Mouse (Mus musculus) midbrain, embryonic 15.5 days (tissue): ENCODE results near the gene Aars. TPM values are rescaled to one million over a fixed set of nuclear protein-coding genes. Genes with fewer than 3 reads are reported as not detected.
"Not testable (repeated sequence)": the region's sequence is repeated elsewhere in the genome, so short reads cannot be mapped to it uniquely, and the experiment has no call there.

Experiments
- ATAC-seq: fragments of 200-750 bp; cut with Nextera tagmentation; replicated peaks from 2 replicates; pipeline ENCODE4 v1.8.0; 2017; ENCODE audit warnings: moderate TSS enrichment
- H3K27ac ChIP-seq: fragments of 300-500 bp; sonication (generic); 2 replicates; pipeline ENCODE4 v1.5.1; 2015; ENCODE audit warnings: mild to moderate bottlenecking, inconsistent platforms
- H3K27me3 ChIP-seq: fragments of 300-500 bp; sonication (generic); replicated peaks from 2 replicates; pipeline ENCODE4 v1.6.1; 2015; ENCODE audit warnings: inconsistent platforms
- H3K36me3 ChIP-seq: fragments of 300-500 bp; sonication (generic); replicated peaks from 2 replicates; pipeline ENCODE4 v1.6.1; 2015; ENCODE audit warnings: inconsistent platforms
- H3K4me1 ChIP-seq: fragments of 300-500 bp; sonication (generic); 2 replicates; pipeline ENCODE4 v1.6.1; 2015; ENCODE audit warnings: inconsistent platforms
- H3K4me2 ChIP-seq: fragments of 300-500 bp; sonication (generic); 2 replicates; pipeline ENCODE4 v1.6.1; 2015; ENCODE audit warnings: inconsistent platforms, mild to moderate bottlenecking, moderate library complexity
- H3K4me3 ChIP-seq: fragments of 300-500 bp; sonication (generic); 2 replicates; pipeline ENCODE4 v1.5.1; 2015; ENCODE audit warnings: mild to moderate bottlenecking, inconsistent platforms
- H3K9ac ChIP-seq: fragments of 300-500 bp; sonication (generic); 2 replicates; pipeline ENCODE4 v1.6.1; 2015; ENCODE audit warnings: mild to moderate bottlenecking, inconsistent platforms
- H3K9me3 ChIP-seq: fragments of 300-500 bp; sonication (generic); 2 replicates; pipeline ENCODE4 v1.6.1; 2016; ENCODE audit warnings: inconsistent platforms
- WGBS: fragments of 180-500 bp; shearing (Covaris S2); methylation state at CpG from one replicate; pipeline ENCODE4 v1.1.7; 2015; ENCODE audit warnings: mixed read lengths; 5-methylcytosine and 5-hydroxymethylcytosine counted together
- polyA plus RNA-seq: library from polyadenylated mRNA; unstranded; fragments of >200 nt; fragmentation: Nextera tagmentation; extraction: Ambion mirVana; gene quantifications from 2 replicates; pipeline ENCODE4 v1.2.1, GENCODE M21; 2015

Aars gene
- polyA plus RNA-seq, result 86.1 and 91.0 TPM in 2 replicates

DNA sequence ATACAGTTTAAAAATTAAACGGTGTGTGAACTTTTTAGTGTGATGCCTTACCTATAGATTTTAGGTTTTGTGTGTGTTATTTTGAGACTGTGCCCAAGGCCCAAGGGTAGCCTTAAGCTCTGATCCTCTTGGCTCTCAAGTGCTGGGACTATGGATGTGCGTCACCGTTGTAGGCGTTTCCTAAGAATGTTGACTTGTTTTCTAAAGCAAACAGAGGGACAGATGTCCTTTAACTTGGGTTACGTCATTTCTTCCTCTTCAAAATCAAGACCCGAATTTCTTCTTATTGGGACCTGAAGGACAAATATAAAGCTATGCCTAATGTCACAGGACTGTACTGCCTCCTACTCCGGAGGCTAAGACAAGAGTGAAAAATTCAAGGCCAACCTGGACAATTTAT is at the start of gene Aars:
TSS of gene Aars (plus strand) at position 229 of the 400 bp plus-strand sequence.
- no peak for ATAC-seq
- H3K9me3 ChIP-seq, result no peaks in the 10 kb centered on the region
- H3K4me2 ChIP-seq, result peak within 1 kb of the TSS; percentile 65
- H3K9ac ChIP-seq, result peak within 1 kb of the TSS; percentile 78
- H3K36me3 ChIP-seq, result no peaks in the 10 kb centered on the region; the same call in 1 of the 2 replicates
- WGBS, result 94% methylated on average over 7 of the region's 7 CpGs
- H3K4me3 ChIP-seq, result peak within 1 kb of the TSS; percentile 79
- peaks cover 9% of the 10 kb centered on the region; the same call in 1 of the 2 replicates for H3K27me3 ChIP-seq
- peaks cover 23% of the 10 kb centered on the region for H3K4me1 ChIP-seq
- H3K27ac ChIP-seq, result peak within 1 kb of the TSS; percentile 90

GRCm38 (mm10) chr8:110987805-110988744 is 44.9 kb upstream of the Aars start:
- Histone ChIP-seq H3K36me3 (peaks cover 76% of the 10 kb centered on the region), H3K4me2 (no peak overlapping the region), H3K9me3 (no peaks in the 10 kb centered on the region), H3K9ac (no peak overlapping the region), H3K4me1 (no peaks in the 10 kb centered on the region), H3K27me3 (no peaks in the 10 kb centered on the region), H3K27ac (no peak overlapping the region), H3K4me3 (no peak overlapping the region)
- 91% methylated on average over 8 of the region's 8 CpGs for WGBS
- no peak for ATAC-seq

DNA sequence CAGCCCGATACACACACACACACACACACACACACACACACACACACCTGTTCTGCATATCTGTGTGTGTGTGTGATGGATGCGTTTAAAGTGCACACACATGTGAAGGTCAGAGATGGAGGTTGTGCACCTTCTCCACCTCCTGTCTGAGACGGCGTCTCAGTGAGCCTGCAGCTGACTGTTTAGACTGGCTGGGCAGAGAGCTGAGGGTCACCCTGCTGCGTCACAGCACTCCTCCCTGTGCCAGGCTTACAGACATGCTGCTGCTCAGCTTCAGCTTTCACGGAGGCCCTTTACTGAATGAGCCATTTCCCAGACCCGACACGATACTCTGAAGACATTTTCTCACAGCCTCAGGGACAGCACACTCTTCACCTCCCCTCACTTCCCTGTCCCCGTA is 42.9 kb upstream of the Aars start:
- Histone ChIP-seq H3K27me3 (no peaks in the 10 kb centered on the region), H3K27ac (no peak overlapping the region), H3K4me2 (no peak overlapping the region), H3K4me1 (no peaks in the 10 kb centered on the region), H3K4me3 (no peak overlapping the region), H3K9me3 (no peaks in the 10 kb centered on the region), H3K36me3 (peaks cover 58% of the 10 kb centered on the region), H3K9ac (no peak overlapping the region)
- ATAC-seq, result no peak
- WGBS, result 94% methylated on average over 9 of the region's 9 CpGs

DNA sequence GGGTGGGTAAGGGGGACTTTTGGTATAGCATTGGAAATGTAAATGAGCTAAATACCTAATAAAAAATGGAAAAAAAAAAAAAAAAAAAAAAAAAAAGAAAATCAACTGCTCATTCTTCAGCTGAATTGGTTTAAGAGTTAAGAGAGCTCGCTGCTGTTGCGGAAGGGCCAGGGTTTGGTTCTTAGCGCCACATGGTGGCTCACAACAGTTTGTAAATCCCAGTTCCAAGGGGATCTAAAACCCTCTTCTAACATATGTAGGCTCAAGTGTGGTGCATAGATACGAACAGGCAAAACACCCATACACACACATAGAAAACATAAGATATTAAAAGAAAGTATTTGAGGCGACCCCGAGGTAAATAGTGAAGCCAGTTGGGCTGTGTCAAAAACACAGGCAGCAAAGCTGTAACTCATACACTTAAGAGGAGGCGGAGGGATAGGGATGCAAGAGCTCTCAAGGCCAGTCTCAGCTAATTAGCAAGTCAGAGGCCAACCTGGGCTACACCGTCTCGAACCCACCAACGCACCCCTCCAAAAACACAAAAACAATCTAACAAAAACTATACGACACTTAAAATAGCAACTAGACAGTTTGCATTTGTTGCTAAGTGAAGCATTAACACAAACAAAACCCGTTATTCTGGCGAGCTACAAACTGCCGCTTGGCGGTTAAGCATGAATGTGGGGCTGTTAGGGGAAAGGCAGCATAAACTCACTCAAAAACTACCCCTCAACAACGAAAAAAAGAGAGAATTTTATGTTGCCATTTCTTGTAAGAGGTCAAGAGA is 36.1 kb upstream of the Aars start:
- Histone ChIP-seq H3K9me3 (no peaks in the 10 kb centered on the region), H3K36me3 (peaks cover 8% of the 10 kb centered on the region), H3K4me2 (peak overlapping the region; percentile 81), H3K9ac (peak overlapping the region; percentile 63), H3K27me3 (no peaks in the 10 kb centered on the region), H3K4me1 (peaks cover 15% of the 10 kb centered on the region), H3K27ac (peak overlapping the region; percentile 79), H3K4me3 (peak overlapping the region; percentile 88)
- no peak for ATAC-seq
- 34% methylated on average over 16 of the region's 16 CpGs for WGBS

GRCm38 (mm10) chr8:110997547-110998531 is 35.1 kb upstream of the Aars start, which contains the start of gene Ddx19a:
Gene Ddx19a (minus strand): TSS chr8:110997800.
- Histone ChIP-seq H3K9me3 (no peaks in the 10 kb centered on the region), H3K27ac (peak within 1 kb of the TSS; percentile 79), H3K27me3 (no peaks in the 10 kb centered on the region), H3K36me3 (no peaks in the 10 kb centered on the region), H3K4me2 (peak within 1 kb of the TSS; percentile 81), H3K9ac (peak within 1 kb of the TSS; percentile 63), H3K4me1 (peaks cover 15% of the 10 kb centered on the region), H3K4me3 (peak within 1 kb of the TSS; percentile 88)
- WGBS, result 2% methylated on average over 58 of the region's 58 CpGs
- ATAC-seq, result peak; percentile 98

DNA sequence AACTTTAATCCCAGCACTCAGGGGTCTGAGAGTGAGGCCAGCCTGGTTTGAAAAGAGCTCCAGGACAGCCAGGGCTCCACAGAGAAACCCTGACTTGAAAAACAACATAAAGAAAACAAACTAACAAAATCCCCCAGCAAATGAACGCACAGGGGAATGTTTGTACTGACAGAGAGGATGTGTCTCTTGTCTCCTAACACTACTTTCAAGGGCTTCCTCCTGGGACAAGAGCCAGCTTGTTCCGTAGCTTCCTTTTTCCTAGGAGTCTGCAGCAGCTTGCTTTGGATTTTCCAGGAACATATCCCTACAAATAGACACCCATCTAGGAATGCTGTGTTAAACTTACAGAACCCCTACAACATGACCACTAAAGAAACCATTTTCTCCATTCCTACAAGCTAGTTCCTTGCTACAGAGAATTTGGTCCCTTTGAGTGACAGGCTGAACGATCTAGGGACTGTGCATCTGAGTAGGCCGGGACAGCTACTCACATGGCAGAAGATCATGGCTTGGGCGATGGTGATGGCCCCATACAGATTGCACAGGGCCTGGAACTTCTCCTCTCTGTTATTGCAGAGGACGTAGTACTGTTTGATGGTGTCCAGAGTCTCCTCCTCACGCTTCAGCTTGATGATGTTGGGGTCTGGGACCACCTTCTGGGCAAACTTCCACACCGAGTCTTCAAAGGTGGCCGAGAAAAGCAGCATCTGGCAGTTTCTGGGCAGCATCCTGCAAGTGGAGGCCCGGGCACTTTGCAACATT is 22.5 kb upstream of the Aars start:
- not testable (repeated sequence) for H3K4me2 ChIP-seq, ATAC-seq, H3K9ac ChIP-seq, H3K4me3 ChIP-seq, H3K27me3 ChIP-seq, H3K4me1 ChIP-seq, H3K27ac ChIP-seq, H3K9me3 ChIP-seq
- H3K36me3 ChIP-seq, result peaks cover 45% of the 10 kb centered on the region
- 92% methylated on average over 9 of the region's 10 CpGs for WGBS

GRCm38 (mm10) chr8:111026609-111027008 is 6.3 kb upstream of the Aars start:
- 77% methylated on average over 2 of the region's 2 CpGs for WGBS
- not testable (repeated sequence) for ATAC-seq, H3K4me3 ChIP-seq, H3K9me3 ChIP-seq, H3K9ac ChIP-seq, H3K27ac ChIP-seq, H3K36me3 ChIP-seq, H3K27me3 ChIP-seq, H3K4me1 ChIP-seq, H3K4me2 ChIP-seq

DNA sequence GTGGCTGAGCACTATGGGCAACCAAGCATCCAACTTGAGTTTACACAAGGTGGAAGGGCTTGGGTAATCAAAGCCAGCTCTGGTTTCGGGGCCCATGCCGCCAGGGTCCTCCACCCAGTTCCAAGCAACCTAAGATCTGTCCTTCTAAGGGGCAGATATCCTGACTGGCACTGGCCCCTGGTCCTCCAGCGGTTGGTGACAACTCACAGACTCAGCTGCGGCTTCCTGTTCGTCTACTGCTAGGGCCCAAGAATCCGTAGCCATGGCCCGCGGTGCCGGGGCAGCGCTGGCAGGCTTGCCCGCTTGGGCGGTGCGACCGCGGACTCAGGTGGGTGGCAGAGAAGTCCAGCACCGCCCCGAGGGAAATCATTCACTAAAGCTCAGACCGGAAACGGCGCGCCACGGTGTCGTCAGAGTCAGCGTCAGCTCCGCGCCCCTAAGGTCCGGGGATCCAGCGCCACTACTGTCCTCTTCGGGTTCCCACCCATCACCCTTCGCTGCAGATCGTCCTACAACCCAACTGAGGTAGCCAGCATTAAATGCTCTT is 5.5 kb upstream of the Aars start:
- Histone ChIP-seq H3K9ac (peak overlapping the region; percentile 87), H3K4me3 (peak overlapping the region; percentile 62), H3K4me2 (peak overlapping the region; percentile 88), H3K4me1 (peaks cover 9% of the 10 kb centered on the region), H3K27me3 (peaks cover 9% of the 10 kb centered on the region; the same call in 1 of the 2 replicates), H3K36me3 (no peaks in the 10 kb centered on the region), H3K27ac (peak overlapping the region; percentile 79), H3K9me3 (no peaks in the 10 kb centered on the region)
- WGBS, result under 1% methylated on average over 31 of the region's 31 CpGs
- peak; percentile 95 for ATAC-seq

DNA sequence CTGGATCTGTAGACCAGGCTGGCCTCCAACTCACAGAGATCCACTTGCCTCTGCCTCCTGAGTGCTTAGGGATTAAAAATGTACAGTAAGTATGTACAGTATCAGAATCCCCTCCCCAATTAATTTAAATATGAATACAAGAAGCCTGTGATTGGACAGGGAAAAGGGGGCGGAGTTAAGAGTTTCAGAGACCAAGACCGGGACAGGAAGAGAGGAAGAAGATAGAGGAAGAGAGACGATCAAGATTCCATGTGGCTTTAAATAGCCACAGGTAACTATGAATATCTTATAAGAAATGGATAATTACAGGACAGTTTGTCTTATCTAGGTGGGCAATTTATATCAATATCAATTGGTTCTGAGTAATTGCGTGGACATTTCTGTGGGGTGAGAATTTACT is 3.4 kb upstream of the Aars start:
- Histone ChIP-seq H3K27ac (no peak overlapping the region), H3K4me3 (no peak overlapping the region), H3K4me1 (peaks cover 14% of the 10 kb centered on the region), H3K27me3 (peaks cover 9% of the 10 kb centered on the region; the same call in 1 of the 2 replicates), H3K9ac (no peak overlapping the region), H3K9me3 (no peaks in the 10 kb centered on the region), H3K4me2 (no peak overlapping the region), H3K36me3 (no peaks in the 10 kb centered on the region)
- WGBS, result 59% methylated on average over 4 of the region's 4 CpGs
- no peak for ATAC-seq

DNA sequence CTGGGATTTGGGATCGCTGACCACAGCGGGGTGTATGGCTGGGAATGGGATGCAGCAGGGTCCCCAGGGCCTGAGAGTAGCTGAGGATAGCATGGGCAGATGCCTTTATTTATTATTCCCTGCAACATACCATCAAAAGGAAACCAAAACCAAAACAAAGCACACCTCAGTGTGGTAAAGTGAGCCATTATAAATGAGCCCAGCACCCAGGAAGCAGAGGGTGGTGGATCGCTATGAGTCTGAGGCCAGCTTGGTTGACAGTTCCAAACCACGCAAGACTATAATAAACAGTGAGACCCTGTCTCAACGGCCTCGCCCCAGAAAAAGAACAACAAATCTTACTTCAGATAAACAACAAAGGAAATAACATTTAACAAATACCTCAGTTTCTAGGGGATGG is 2.9 kb upstream of the Aars start:
- peaks cover 9% of the 10 kb centered on the region; the same call in 1 of the 2 replicates for H3K27me3 ChIP-seq
- H3K9ac ChIP-seq, result no peak overlapping the region
- H3K4me1 ChIP-seq, result peaks cover 18% of the 10 kb centered on the region
- H3K4me3 ChIP-seq, result no peak overlapping the region
- H3K9me3 ChIP-seq, result no peaks in the 10 kb centered on the region
- WGBS, result 84% methylated on average over 6 of the region's 6 CpGs
- H3K4me2 ChIP-seq, result no peak overlapping the region
- H3K36me3 ChIP-seq, result no peaks in the 10 kb centered on the region
- no peak overlapping the region for H3K27ac ChIP-seq
- ATAC-seq, result no peak

DNA sequence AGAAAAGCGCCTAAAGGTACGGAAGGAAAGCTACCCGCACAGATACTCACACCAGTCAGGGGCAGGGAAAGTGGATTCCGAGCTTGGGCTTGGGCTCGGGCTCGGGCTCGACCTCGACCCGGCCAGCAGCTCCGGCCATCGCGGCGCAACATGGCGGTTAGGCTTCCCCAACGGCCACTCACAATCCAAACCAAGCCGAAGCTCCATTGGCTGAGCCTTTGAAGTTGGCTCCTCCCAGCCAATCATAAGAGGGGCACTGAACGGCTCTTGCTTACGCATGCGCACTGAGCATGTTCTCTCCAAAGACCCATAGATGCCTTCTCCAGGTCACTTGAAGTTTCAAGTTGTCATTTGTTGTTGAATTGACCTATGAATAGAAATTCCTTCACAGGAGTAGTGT is 1.4 kb upstream of the Aars start, which contains the start of gene Ddx19b:
TSS of gene Ddx19b (minus strand) at position 180 of the 400 bp plus-strand sequence.
- H3K4me3 ChIP-seq, result no peak within 1 kb of the TSS
- WGBS, result 94% methylated on average over 19 of the region's 19 CpGs
- ATAC-seq, result no peak
- no peak within 1 kb of the TSS for H3K4me2 ChIP-seq
- H3K36me3 ChIP-seq, result no peaks in the 10 kb centered on the region
- H3K27me3 ChIP-seq, result peaks cover 9% of the 10 kb centered on the region; the same call in 1 of the 2 replicates
- H3K9me3 ChIP-seq, result no peaks in the 10 kb centered on the region
- H3K9ac ChIP-seq, result no peak within 1 kb of the TSS
- H3K4me1 ChIP-seq, result peaks cover 27% of the 10 kb centered on the region
- H3K27ac ChIP-seq, result no peak within 1 kb of the TSS
